Mouse (Mus musculus): Measurements from ENCODE around the gene Xirp2. TPM values are rescaled to one million over a fixed set of nuclear protein-coding genes. Genes with fewer than 3 reads are reported as not detected.

Xirp2 gene
- total RNA-seq, 2 experiments from 2014 or later = 0.02 TPM; not detected in 1

- DNase-seq (ENCODE audit: low spot score in 2 of 2) = no peak
These were observed 98.6 kb downstream of the Xirp2 start for GRCm38 (mm10) chr2:67544426-67544825.

- peak; percentile 61 to 72 for DNase-seq (ENCODE audit: low spot score in 2 of 2)
These were observed 119.2 kb downstream of the Xirp2 start for GRCm38 (mm10) chr2:67564851-67565479.

- DNase-seq (ENCODE audit: low spot score in 2 of 2) = peak; percentile 87 to 94
These were observed 119.9 kb downstream of the Xirp2 start, which contains the start of gene B3galt1 for GRCm38 (mm10) chr2:67565480-67566331. TSS of gene B3galt1 (plus strand) at chr2:67565871.

- DNase-seq (ENCODE audit: low spot score in 2 of 2) = peak in 1 of 2 experiments; percentile 32
These were observed 120.8 kb downstream of the Xirp2 start for GRCm38 (mm10) chr2:67566566-67566965.

GRCm38 (mm10) chr2:67567141-67567680, 121.4 kb downstream of the Xirp2 start:
- peak; percentile 14 to 28 for DNase-seq (ENCODE audit: low spot score in 2 of 2)

Other genes with a start within 250 kb of the Xirp2 start
- not detected for gene Gm21830, start 32.3 kb upstream of the Xirp2 start, total RNA-seq (2021)
- gene Gm26727, start 12.8 kb upstream of the Xirp2 start, total RNA-seq (2021) = not detected
- 100 to 1,000 TPM in 1 of 2 experiments, 10 to 100 TPM in 1; 87.4 to 106 TPM for gene B3galt1, start 119.9 kb downstream of the Xirp2 start, total RNA-seq (2021)

Measured in layer of hippocampus, postnatal 10 days (tissue).